Mouse (Mus musculus): ENCODE results near the gene C87499. TPM values are rescaled to one million over a fixed set of nuclear protein-coding genes. Genes with fewer than 3 reads are reported as not detected.

Gene C87499
- total and polyA plus RNA-seq, 3 experiments: not detected

- Histone ChIP-seq H3K36me3 (ENCODE audit: control insufficient read depth, insufficient read depth, low read length) (no peaks in the 10 kb centered on the region), H3K79me2 (replicated peaks; ENCODE audit: control insufficient read depth, insufficient read depth, low read length) (no peaks in the 10 kb centered on the region), H3K4me3 (no peak within 1 kb of the TSS), H3K9ac (ENCODE audit: low read depth, low read length) (no peak within 1 kb of the TSS), H3K27ac (no peak within 1 kb of the TSS), H3K4me1 (ENCODE audit: control insufficient read depth, insufficient read depth, low read length) (no peaks in the 10 kb centered on the region), H3K27me3 (ENCODE audit: control insufficient read depth, insufficient read depth, low read length) (no peaks in the 10 kb centered on the region)
- TF ChIP-seq POLR2A (IDR thresholded peaks at IDR 0.05; ENCODE audit: insufficient read depth, low read depth, low read length): no peak
- no peak for TF ChIP-seq EP300 (IDR thresholded peaks at IDR 0.05; ENCODE audit: insufficient read depth, low read depth, low read length)
- TF ChIP-seq CTCF (IDR thresholded peaks at IDR 0.05): no peak
- 59% methylated on average over 1 of the region's 1 CpGs for WGBS
- intact Hi-C loops (cut with DNase I): no loop called here
- DNase-seq: no peak
Observed at GRCm38 (mm10) chr4:88592285-88592684, 41.9 kb downstream of the C87499 start, which contains the start of gene Ifna9. Gene Ifna9 (minus strand): TSS chr4:88592385.

Other genes with a start within 250 kb of the C87499 start
Only the 30 nearest of the 33 such genes appear.
- 1 to 10 TPM; 3.5 to 5.4 TPM for gene Hacd4, start 195.5 kb downstream of the C87499 start, total RNA-seq (2021)
- gene Hacd4, start 195.5 kb downstream of the C87499 start, polyA plus RNA-seq (2012; rRNA removed): 2.9 and 5.0 TPM in 2 replicates
- gene Ifnb1, start 111.6 kb downstream of the C87499 start, total RNA-seq (2021): not detected
- not detected in 2 replicates for gene Ifnb1, start 111.6 kb downstream of the C87499 start, polyA plus RNA-seq (2012; rRNA removed)
- gene Ifna15, start 76.2 kb downstream of the C87499 start, total RNA-seq (2021): not detected
- not detected in 2 replicates for gene Ifna15, start 76.2 kb downstream of the C87499 start, polyA plus RNA-seq (2012; rRNA removed)
- gene Ifna14, start 62.6 kb downstream of the C87499 start, total RNA-seq (2021): not detected
- not detected in 2 replicates for gene Ifna14, start 62.6 kb downstream of the C87499 start, polyA plus RNA-seq (2012; rRNA removed)
- not detected for gene Ifna9, start 42.0 kb downstream of the C87499 start, total RNA-seq (2021)
- gene Ifna9, start 42.0 kb downstream of the C87499 start, polyA plus RNA-seq (2012; rRNA removed): not detected in 2 replicates
- not detected for gene Ifna12, start 31.0 kb downstream of the C87499 start, total RNA-seq (2021)
- not detected in 2 replicates for gene Ifna12, start 31.0 kb downstream of the C87499 start, polyA plus RNA-seq (2012; rRNA removed)
- not detected for gene Ifna13, start 10.0 kb upstream of the C87499 start, total RNA-seq (2021)
- not detected in 2 replicates for gene Ifna13, start 10.0 kb upstream of the C87499 start, polyA plus RNA-seq (2012; rRNA removed)
- not detected for gene Ifna16, start 42.5 kb upstream of the C87499 start, total RNA-seq (2021)
- gene Ifna16, start 42.5 kb upstream of the C87499 start, polyA plus RNA-seq (2012; rRNA removed): not detected in 2 replicates
- not detected for gene Ifna2, start 49.5 kb upstream of the C87499 start, total RNA-seq (2021)
- not detected in 2 replicates for gene Ifna2, start 49.5 kb upstream of the C87499 start, polyA plus RNA-seq (2012; rRNA removed)
- gene Ifnab, start 56.9 kb upstream of the C87499 start, total RNA-seq (2021): not detected
- gene Ifnab, start 56.9 kb upstream of the C87499 start, polyA plus RNA-seq (2012; rRNA removed): not detected in 2 replicates
- gene Gm26566, start 87.4 kb upstream of the C87499 start, total RNA-seq (2021): under 1 TPM in 1 of 2 experiments, not detected in 1; 0.36 TPM
- gene Gm26566, start 87.4 kb upstream of the C87499 start, polyA plus RNA-seq (2012; rRNA removed): 0.20 TPM in 1 of 2 replicates, not detected in the other
- gene Klhl9, start 88.1 kb upstream of the C87499 start, total RNA-seq (2021): 10 to 100 TPM; 71.0 to 71.1 TPM
- gene Klhl9, start 88.1 kb upstream of the C87499 start, polyA plus RNA-seq (2012; rRNA removed): 11.8 and 26.1 TPM in 2 replicates
- not detected for gene Gm13271, start 120.5 kb upstream of the C87499 start, total RNA-seq (2021)
- not detected in 2 replicates for gene Gm13271, start 120.5 kb upstream of the C87499 start, polyA plus RNA-seq (2012; rRNA removed)
- not detected for gene Gm13283, start 125.7 kb upstream of the C87499 start, total RNA-seq (2021)
- not detected in 2 replicates for gene Gm13283, start 125.7 kb upstream of the C87499 start, polyA plus RNA-seq (2012; rRNA removed)
- not detected for gene Gm13290, start 139.4 kb upstream of the C87499 start, total RNA-seq (2021)
- not detected in 2 replicates for gene Gm13290, start 139.4 kb upstream of the C87499 start, polyA plus RNA-seq (2012; rRNA removed)
- not detected for gene Gm13289, start 142.5 kb upstream of the C87499 start, total RNA-seq (2021)
- not detected in 2 replicates for gene Gm13289, start 142.5 kb upstream of the C87499 start, polyA plus RNA-seq (2012; rRNA removed)
- not detected for gene Gm13272, start 145.4 kb upstream of the C87499 start, total RNA-seq (2021)
- not detected in 2 replicates for gene Gm13272, start 145.4 kb upstream of the C87499 start, polyA plus RNA-seq (2012; rRNA removed)
- not detected for gene Ifnz, start 147.7 kb upstream of the C87499 start, total RNA-seq (2021)
- not detected in 2 replicates for gene Ifnz, start 147.7 kb upstream of the C87499 start, polyA plus RNA-seq (2012; rRNA removed)
- not detected for gene Gm13276, start 151.3 kb upstream of the C87499 start, total RNA-seq (2021)
- gene Gm13276, start 151.3 kb upstream of the C87499 start, polyA plus RNA-seq (2012; rRNA removed): not detected in 2 replicates
- gene Gm13277, start 154.2 kb upstream of the C87499 start, total RNA-seq (2021): not detected
- gene Gm13277, start 154.2 kb upstream of the C87499 start, polyA plus RNA-seq (2012; rRNA removed): not detected in 2 replicates
- not detected for gene Gm13278, start 157.1 kb upstream of the C87499 start, total RNA-seq (2021)
- not detected in 2 replicates for gene Gm13278, start 157.1 kb upstream of the C87499 start, polyA plus RNA-seq (2012; rRNA removed)
- gene Gm13275, start 160.1 kb upstream of the C87499 start, total RNA-seq (2021): not detected
- not detected in 2 replicates for gene Gm13275, start 160.1 kb upstream of the C87499 start, polyA plus RNA-seq (2012; rRNA removed)
- not detected for gene Gm13279, start 163.0 kb upstream of the C87499 start, total RNA-seq (2021)
- not detected in 2 replicates for gene Gm13279, start 163.0 kb upstream of the C87499 start, polyA plus RNA-seq (2012; rRNA removed)
- not detected for gene Gm13285, start 165.3 kb upstream of the C87499 start, total RNA-seq (2021)
- gene Gm13285, start 165.3 kb upstream of the C87499 start, polyA plus RNA-seq (2012; rRNA removed): not detected in 2 replicates
- not detected for gene Gm13287, start 168.8 kb upstream of the C87499 start, total RNA-seq (2021)
- gene Gm13287, start 168.8 kb upstream of the C87499 start, polyA plus RNA-seq (2012; rRNA removed): not detected in 2 replicates
- gene Gm13288, start 171.1 kb upstream of the C87499 start, total RNA-seq (2021): not detected
- not detected in 2 replicates for gene Gm13288, start 171.1 kb upstream of the C87499 start, polyA plus RNA-seq (2012; rRNA removed)
- not detected for gene Ifna7, start 181.8 kb upstream of the C87499 start, total RNA-seq (2021)
- not detected in 2 replicates for gene Ifna7, start 181.8 kb upstream of the C87499 start, polyA plus RNA-seq (2012; rRNA removed)
- not detected for gene Ifna11, start 185.5 kb upstream of the C87499 start, total RNA-seq (2021)
- not detected in 2 replicates for gene Ifna11, start 185.5 kb upstream of the C87499 start, polyA plus RNA-seq (2012; rRNA removed)
- not detected for gene Ifna6, start 193.0 kb upstream of the C87499 start, total RNA-seq (2021)
- not detected in 2 replicates for gene Ifna6, start 193.0 kb upstream of the C87499 start, polyA plus RNA-seq (2012; rRNA removed)
- gene Ifna5, start 201.1 kb upstream of the C87499 start, total RNA-seq (2021): not detected
- not detected in 2 replicates for gene Ifna5, start 201.1 kb upstream of the C87499 start, polyA plus RNA-seq (2012; rRNA removed)